Mouse (Mus musculus): ENCODE results near the gene Sec14l1. TPM values are rescaled to one million over a fixed set of nuclear protein-coding genes. Genes with fewer than 3 reads are reported as not detected.
"Not testable (repeated sequence)": the region's sequence is repeated elsewhere in the genome, so short reads cannot be mapped to it uniquely, and the experiment has no call there.

Gene Sec14l1
- polyA plus RNA-seq, 1 experiment = 190 TPM

DNA sequence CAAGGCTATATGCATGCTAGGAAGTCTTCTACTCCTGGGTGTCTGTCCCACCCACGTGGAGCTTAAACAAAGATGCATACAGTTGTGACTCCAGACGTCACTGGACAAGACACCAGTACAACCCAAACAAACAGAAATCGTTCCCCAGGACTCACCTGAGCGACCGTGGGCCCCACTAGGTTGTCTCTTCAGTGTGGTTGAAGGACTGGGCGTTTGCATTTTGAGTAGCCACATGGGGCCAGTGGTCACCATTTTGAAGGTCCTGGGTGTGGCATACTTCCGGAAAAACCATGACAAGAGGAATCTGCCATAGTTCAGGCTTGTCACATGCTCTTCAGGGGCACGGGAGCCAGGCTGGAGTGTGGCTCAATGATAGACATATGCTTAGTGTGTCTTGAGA, 37.1 kb upstream of the Sec14l1 start:
- Histone ChIP-seq H3K27ac (ENCODE audit: insufficient read depth, low read length) (no peak overlapping the region), H3K4me3 (ENCODE audit: insufficient read depth, low read length) (peak overlapping the region; percentile 70; the same call in 1 of the 2 replicates), H3K4me1 (ENCODE audit: control insufficient read depth, insufficient read depth, low read length) (peaks cover 7% of the 10 kb centered on the region)
- TF ChIP-seq CTCF (IDR thresholded peaks at IDR 0.05; ENCODE audit: extremely low read depth, insufficient read depth, low read length) (no peak), POLR2A (IDR thresholded peaks at IDR 0.05; ENCODE audit: extremely low read depth, insufficient read depth, low read length) (no peak)

DNA sequence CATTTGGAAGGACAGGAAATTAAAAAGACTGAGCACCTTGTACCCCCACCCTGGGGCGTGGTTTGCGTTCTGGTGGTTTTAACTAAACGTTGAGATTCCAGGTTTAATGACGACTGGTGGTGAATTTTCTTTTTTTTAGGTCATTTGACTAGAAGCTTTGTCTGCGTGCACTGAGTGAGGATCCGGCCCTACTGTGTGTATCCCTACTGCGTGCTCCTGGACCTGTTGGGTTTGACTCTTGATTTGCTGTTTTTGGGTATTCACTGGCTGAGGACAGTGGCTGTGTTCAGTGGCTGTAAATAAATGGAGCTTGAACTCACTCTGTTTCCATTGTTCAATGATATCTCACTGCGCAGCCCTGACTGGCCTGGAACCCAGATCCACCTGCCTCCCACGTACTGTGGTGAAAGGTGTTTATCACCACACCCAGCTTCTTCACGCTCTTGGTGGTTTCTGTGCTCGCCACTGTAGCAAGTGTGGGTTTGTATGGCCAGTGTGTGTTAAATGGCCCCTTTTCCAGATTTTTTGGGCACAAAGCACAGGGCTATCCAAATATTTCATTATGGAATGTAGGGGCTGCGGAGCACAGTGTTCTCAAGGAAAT, 36.2 kb upstream of the Sec14l1 start:
- TF ChIP-seq CTCF (IDR thresholded peaks at IDR 0.05; ENCODE audit: extremely low read depth, insufficient read depth, low read length) (no peak), POLR2A (IDR thresholded peaks at IDR 0.05; ENCODE audit: extremely low read depth, insufficient read depth, low read length) (no peak)
- Histone ChIP-seq H3K4me1 (ENCODE audit: control insufficient read depth, insufficient read depth, low read length) (peaks cover 7% of the 10 kb centered on the region), H3K4me3 (ENCODE audit: insufficient read depth, low read length) (no peak overlapping the region), H3K27ac (ENCODE audit: insufficient read depth, low read length) (no peak overlapping the region)

DNA sequence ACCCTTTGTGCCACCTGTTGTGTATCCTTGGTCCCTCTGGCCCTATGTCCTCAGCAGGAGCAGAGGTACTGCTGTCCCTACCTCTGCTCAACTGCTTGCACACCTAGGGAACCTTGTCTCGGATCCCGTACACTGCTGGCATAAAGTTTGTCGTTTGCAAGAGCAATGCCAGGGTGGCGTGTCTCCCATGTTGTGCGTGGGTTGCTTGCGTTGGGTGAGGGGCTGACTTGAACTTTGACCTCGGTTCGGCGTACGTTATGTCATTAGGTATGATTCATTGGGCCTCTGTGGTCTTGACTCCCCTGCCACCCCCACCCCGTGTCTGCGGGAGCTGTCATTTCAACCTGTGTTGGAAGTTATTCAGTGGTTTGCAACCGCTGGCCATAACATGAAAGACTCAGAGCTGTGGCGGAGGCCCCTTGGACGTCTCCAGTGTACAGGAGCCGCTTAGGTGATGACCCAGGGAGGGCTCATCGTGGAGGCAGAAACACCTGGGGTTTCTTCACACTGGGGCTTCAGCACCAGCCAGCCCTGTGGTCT, 35.2 kb upstream of the Sec14l1 start:
- Histone ChIP-seq H3K27ac (ENCODE audit: insufficient read depth, low read length) (no peak overlapping the region), H3K4me3 (ENCODE audit: insufficient read depth, low read length) (no peak overlapping the region), H3K4me1 (ENCODE audit: control insufficient read depth, insufficient read depth, low read length) (peaks cover 7% of the 10 kb centered on the region)
- TF ChIP-seq POLR2A (IDR thresholded peaks at IDR 0.05; ENCODE audit: extremely low read depth, insufficient read depth, low read length) (no peak), CTCF (IDR thresholded peaks at IDR 0.05; ENCODE audit: extremely low read depth, insufficient read depth, low read length) (no peak)

DNA sequence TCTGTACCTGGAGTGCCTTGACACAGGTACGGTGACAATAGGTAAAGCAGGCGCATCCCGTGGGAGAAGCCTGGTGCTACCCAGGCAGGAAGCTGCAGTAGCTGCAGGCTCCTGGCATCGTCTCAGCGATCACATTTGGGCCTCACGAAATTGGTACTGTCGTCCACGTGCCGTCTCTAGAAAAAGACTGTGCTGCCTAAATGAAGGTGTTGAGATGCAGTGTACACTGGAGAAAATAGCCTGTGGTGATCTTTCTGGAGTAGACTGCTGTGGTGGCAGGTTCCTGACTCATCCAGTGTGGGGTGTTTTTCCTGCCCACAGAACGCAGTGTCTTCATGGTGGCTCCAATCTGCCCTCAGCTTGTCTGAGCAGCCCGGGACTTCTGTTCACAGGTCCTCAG, 34.8 kb upstream of the Sec14l1 start:
- Histone ChIP-seq H3K4me3 (ENCODE audit: insufficient read depth, low read length) (no peak overlapping the region), H3K27ac (ENCODE audit: insufficient read depth, low read length) (no peak overlapping the region), H3K4me1 (ENCODE audit: control insufficient read depth, insufficient read depth, low read length) (peaks cover 7% of the 10 kb centered on the region)
- TF ChIP-seq CTCF (IDR thresholded peaks at IDR 0.05; ENCODE audit: extremely low read depth, insufficient read depth, low read length) (no peak), POLR2A (IDR thresholded peaks at IDR 0.05; ENCODE audit: extremely low read depth, insufficient read depth, low read length) (0 out of 2 replicates have a peak, but pooled peaks have one; percentile 26)

DNA sequence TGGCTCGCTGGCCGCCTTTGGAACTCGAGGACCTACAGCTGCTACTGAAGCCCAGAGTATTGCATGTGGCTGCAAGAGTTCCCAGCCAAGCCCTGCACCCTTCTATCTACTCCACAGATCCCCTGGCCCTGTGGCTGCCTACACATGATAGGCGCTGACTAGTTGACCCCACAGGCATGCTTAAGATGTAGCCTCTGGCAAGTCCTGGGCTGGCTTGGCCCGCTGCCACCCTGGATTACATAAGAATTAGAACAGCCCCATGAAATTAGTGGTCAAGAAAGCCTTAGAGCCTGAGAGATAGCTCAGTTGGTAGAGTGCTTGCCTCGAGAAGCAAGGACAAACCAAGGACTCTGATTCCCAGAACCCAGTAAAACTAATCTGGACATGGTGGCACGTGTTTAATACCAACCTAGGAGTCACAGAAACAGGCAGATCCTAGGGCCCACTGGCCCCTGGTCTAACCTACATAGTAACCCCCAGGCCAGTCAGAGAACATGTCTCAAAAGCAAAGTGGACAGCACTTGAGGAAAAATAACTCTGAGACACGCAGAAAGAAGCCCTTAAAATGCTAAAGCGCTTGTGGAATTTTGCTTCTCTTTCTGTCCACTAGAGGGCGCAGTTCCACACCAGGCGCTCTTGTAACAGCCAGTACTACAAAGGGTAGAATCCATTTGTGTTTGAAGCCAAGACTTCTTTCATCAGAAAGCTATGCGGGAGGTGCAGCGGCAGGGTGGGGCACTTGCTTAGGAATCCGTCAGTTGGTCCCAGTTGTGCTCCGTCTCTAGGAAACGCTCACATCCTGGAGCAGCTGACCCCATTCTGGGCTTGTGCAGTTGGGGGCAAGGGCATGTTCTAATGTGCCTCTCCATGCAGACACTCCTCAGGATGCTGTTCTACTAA, 33.6 kb upstream of the Sec14l1 start:
- H3K4me3 ChIP-seq (ENCODE audit: insufficient read depth, low read length) = no peak overlapping the region
- TF ChIP-seq CTCF (IDR thresholded peaks at IDR 0.05; ENCODE audit: extremely low read depth, insufficient read depth, low read length) (peak; percentile 72), POLR2A (IDR thresholded peaks at IDR 0.05; ENCODE audit: extremely low read depth, insufficient read depth, low read length) (no peak)
- peaks cover 4% of the 10 kb centered on the region; the same call in 1 of the 2 replicates for H3K4me1 ChIP-seq (ENCODE audit: control insufficient read depth, insufficient read depth, low read length)
- peak overlapping the region; percentile 48 for H3K27ac ChIP-seq (ENCODE audit: insufficient read depth, low read length)

DNA sequence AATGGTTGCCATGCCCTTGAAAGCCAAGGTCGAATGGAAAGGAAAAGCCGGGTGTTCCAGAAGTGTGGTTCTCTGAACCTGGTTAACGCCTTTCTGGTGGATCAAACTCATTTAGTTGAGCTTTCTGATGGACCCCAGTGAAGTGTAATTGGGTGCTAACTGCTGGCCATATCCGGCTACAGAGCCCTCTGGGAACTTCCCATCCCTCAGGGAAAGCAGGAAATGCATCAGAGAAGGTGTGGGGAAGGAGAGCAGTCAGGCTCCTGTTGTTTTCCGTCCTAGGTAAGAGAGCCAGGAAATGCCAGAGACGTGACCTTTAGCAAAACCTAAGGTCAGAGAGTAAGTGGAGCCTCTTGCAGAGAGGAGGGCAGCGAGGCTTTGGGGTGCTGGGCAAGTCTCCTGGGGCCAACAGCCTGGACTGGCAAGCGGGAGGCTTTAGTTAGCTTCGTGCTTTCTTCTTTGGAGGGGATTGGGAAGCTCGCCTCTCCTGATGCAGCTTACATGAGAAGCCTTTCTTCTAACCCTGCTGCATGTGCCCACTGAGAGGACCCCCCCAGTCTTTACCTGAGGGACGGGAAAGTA, 32.5 kb upstream of the Sec14l1 start:
- Histone ChIP-seq H3K27ac (ENCODE audit: insufficient read depth, low read length) (peak overlapping the region; percentile 39), H3K4me3 (ENCODE audit: insufficient read depth, low read length) (no peak overlapping the region), H3K4me1 (ENCODE audit: control insufficient read depth, insufficient read depth, low read length) (peaks cover 4% of the 10 kb centered on the region; the same call in 1 of the 2 replicates)
- TF ChIP-seq POLR2A (IDR thresholded peaks at IDR 0.05; ENCODE audit: extremely low read depth, insufficient read depth, low read length) (no peak), CTCF (IDR thresholded peaks at IDR 0.05; ENCODE audit: extremely low read depth, insufficient read depth, low read length) (no peak)

DNA sequence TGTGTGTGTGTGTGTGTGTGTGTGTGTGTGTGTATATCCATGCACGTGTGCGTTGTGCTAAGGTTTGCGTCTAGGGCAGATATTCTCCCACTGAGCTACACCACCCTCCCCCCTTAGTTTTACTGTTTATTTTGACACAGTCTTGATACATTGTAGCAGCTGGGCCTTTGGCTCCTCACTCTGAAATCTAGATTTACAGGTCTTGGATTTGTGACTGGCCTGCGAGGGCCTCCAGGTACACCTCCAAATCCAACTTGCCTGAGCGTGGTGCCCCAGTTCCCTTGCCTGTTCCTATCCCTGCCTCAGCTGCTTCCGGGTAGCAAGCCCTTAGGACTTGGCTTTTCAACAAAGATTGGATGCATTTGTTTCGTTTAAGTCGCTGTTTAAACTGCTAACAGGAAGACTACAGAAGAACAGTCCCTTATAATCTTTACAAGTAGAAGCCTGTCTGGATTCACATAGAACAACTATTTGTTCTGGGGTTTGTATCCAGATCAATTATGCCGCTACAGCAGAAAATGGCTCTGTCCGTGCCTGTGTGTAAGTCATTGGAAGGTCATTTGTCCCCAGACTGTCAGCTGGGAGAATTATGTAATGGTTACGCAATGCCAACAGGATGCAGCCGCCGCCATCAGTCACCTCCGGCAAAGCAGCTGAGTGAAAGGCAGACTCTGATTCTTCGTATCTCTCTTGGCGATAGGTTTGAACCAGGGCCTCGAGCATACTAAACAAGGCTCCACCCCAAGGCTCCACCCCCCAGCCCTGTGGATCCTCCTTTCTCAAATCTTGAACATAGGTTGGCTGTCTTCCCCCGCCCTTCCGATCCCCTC, 31.7 kb upstream of the Sec14l1 start:
- Histone ChIP-seq H3K4me1 (ENCODE audit: control insufficient read depth, insufficient read depth, low read length) (peaks cover 4% of the 10 kb centered on the region; the same call in 1 of the 2 replicates), H3K27ac (ENCODE audit: insufficient read depth, low read length) (peak overlapping the region; percentile 44; the same call in 1 of the 2 replicates)

DNA sequence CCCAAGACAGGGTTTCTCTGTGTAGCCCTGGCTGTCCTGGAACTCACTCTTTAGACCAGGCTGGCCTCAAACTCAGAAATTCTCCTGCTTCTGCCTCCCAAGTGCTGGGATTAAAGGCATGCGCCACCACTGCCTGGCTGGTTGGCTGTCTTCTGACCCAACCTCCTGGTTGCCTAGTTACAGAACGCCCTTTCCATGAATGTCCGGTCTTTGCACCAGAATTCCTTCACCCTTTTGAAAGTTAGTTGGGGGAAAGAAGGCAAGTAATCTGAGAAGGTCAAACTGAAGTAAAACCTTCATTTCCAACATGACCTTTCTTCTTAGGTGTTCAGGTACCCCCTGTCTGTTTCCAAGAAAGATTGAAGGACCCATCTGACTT, 31.1 kb upstream of the Sec14l1 start:
- H3K27ac ChIP-seq (ENCODE audit: insufficient read depth, low read length); H3K4me1 ChIP-seq (ENCODE audit: control insufficient read depth, insufficient read depth, low read length); H3K4me3 ChIP-seq (ENCODE audit: insufficient read depth, low read length): not testable (repeated sequence)

More for the DNA sequence above, 31.7 kb upstream of the Sec14l1 start:
- TF ChIP-seq CTCF (IDR thresholded peaks at IDR 0.05; ENCODE audit: extremely low read depth, insufficient read depth, low read length) (no peak), POLR2A (IDR thresholded peaks at IDR 0.05; ENCODE audit: extremely low read depth, insufficient read depth, low read length) (no peak)
- no peak overlapping the region for H3K4me3 ChIP-seq (ENCODE audit: insufficient read depth, low read length)

DNA sequence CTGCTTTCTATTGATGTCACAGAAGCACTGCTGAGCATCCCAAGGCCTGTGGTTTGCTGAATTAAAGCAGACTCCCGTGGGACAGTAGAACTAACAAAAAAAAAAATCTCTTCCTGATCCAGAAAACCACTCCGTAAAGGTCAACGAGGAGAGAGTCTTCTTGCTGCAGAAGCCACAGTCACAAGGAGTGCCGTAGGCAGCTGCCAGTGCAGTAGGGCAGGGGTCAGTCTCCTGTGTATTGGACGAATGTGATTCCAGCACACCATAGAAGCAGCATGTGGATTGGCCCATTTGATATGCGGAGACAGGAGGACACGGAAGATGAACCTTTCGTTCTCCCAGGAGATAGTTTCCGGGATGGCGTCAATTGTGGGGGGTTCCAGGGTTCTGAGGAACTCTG, 28.8 kb upstream of the Sec14l1 start:
- H3K4me3 ChIP-seq (ENCODE audit: insufficient read depth, low read length) = no peak overlapping the region
- TF ChIP-seq POLR2A (IDR thresholded peaks at IDR 0.05; ENCODE audit: extremely low read depth, insufficient read depth, low read length) (no peak), CTCF (IDR thresholded peaks at IDR 0.05; ENCODE audit: extremely low read depth, insufficient read depth, low read length) (no peak)
- 0 out of 2 replicates have a peak, but pooled peaks cover 2% of the 10 kb centered on the region for H3K4me1 ChIP-seq (ENCODE audit: control insufficient read depth, insufficient read depth, low read length)
- H3K27ac ChIP-seq (ENCODE audit: insufficient read depth, low read length) = no peak overlapping the region
